Mouse (Mus musculus) heart, postnatal 14 days (tissue): Measurements from ENCODE around the gene Lpar3. TPM values are rescaled to one million over a fixed set of nuclear protein-coding genes. Genes with fewer than 3 reads are reported as not detected.

Experiments
- DNase-seq, 2 experiments: peaks; one replicate each; pipeline ENCODE4 v3.0.0; 2021 to 2022
- intact Hi-C: fragments of 180-260 bp; cut with DNase I; formaldehyde crosslinking; loops from one replicate; pipeline ENCODE4 v1.15.1; 2025
- long read RNA-seq, 2 experiments: library from polyadenylated mRNA; stranded (forward); transcript quantifications; one replicate each; pipeline ENCODE4 v2.0.0; 2021
- total RNA-seq, 2 experiments: library from RNA; stranded (reverse); gene quantifications; 2 replicates each; pipeline ENCODE4 v1.2.3; 2021

The Lpar3 gene
- 1 to 10 TPM; 1.0 to 1.1 TPM for total RNA-seq
- long read RNA-seq, experiment 1, partial matches to known transcripts = 1 of 4 reads
- long read RNA-seq, experiment 1, other reads (novel, unspliced or antisense) = 0 of 4 reads
- long read RNA-seq, experiment 2, partial matches to known transcripts = 0 of 3 reads
- long read RNA-seq, experiment 2, other reads (novel, unspliced or antisense) = 1 of 3 reads

DNA sequence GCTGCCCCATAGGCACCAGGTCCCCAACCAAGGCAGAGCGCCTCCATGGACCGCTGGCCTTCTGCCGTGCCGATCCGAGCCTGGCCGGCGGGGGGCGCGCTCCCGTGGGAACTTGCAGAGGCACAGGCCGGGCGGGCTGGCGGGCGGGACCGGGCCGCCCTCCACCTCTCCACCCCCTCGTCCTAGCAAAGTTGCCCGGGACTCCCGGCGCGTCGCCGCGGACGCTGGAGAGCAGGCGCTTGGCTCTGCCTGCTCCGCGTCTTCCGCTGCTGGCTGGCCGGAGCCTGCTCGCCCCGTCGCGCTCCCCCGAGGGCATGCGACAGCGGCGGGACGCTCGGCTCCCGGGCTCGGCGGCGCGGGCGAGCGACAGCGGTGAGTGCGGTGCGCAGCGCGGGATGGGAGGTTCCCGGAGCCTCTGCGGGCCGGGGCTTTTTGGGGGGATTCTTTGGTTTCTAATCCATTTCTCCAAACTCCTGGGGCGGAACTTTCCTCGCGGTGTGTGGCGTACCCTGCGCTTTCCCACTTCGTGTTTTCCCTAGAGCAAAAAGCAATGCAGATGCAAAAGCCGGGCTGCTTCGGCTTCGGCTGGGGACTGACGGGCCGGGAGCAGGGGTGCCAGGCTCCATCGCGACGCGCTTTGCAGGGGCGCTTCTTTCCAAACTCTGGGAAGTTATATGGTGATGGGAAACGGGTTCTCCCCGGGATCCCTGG, at the start of gene Lpar3:
Gene Lpar3, plus strand, starts transcription at position 188 of the 711 bp plus-strand sequence.
- peak; percentile 70 to 81 for DNase-seq

DNA sequence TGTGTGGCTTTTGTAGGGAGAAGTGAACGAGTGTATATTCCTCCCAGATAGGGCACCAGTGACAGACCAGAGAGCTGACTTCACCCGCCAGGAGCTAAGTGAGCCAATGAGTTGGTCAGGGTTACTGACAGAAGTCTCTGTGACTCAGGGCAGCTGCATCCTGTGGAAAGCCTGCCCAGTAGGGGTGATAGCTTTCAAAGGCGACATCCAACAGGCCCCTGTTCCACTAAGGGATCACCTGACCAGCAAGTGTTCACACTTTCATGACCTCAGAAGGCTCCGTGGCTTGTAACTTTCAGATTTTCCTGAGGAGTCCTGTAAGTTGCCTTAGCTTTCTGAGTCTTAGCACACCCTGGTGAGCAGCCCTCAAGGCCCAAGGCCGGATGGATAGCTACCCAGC, 47.7 kb upstream of the Lpar3 start:
- no peak for DNase-seq
- intact Hi-C loops = no loop called here

More for the DNA sequence above, at the start of gene Lpar3:
- intact Hi-C loops = no loop called here

DNA sequence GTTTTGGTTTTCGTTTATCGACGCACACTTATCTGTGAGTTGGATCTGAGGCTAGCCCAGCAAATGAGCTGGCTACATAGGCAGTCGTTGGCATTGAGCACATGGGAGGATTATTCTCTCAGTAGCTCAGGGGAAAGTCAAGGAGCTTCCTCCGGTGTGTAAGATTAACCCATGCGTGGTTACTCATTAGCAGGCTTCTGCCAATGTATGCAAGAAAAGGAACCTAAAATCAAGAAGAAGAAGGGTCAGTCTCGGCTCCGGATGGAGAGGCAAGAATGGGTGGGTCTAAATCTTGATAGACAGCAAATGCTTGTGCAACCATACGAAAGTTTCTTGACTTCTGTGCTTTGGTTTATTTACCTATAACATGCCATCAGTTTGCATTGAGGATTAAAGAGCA, 46.5 kb upstream of the Lpar3 start:
- intact Hi-C loops = no loop called here

DNA sequence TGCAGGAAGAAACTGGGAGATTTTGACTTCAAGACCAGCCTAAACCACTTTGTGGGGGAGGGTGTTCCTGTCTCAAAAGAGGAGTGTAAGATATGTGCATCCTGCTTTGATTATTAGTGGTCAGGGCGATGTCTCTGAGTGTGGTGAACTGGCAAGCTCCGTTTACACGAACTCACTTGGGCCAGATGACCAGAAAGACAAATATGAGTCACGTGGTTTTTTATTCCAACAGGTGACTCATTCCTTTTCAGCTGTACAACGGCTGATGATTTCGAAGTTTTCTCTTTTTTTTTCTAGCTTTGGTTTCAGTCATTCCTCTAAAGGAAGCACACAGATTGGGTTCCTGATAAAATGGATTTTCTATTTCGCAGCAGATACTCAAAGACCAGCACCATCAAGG, 43.5 kb upstream of the Lpar3 start:
- intact Hi-C loops = no loop called here
- DNase-seq = no peak

More for the DNA sequence above, 46.5 kb upstream of the Lpar3 start:
- DNase-seq = no peak

DNA sequence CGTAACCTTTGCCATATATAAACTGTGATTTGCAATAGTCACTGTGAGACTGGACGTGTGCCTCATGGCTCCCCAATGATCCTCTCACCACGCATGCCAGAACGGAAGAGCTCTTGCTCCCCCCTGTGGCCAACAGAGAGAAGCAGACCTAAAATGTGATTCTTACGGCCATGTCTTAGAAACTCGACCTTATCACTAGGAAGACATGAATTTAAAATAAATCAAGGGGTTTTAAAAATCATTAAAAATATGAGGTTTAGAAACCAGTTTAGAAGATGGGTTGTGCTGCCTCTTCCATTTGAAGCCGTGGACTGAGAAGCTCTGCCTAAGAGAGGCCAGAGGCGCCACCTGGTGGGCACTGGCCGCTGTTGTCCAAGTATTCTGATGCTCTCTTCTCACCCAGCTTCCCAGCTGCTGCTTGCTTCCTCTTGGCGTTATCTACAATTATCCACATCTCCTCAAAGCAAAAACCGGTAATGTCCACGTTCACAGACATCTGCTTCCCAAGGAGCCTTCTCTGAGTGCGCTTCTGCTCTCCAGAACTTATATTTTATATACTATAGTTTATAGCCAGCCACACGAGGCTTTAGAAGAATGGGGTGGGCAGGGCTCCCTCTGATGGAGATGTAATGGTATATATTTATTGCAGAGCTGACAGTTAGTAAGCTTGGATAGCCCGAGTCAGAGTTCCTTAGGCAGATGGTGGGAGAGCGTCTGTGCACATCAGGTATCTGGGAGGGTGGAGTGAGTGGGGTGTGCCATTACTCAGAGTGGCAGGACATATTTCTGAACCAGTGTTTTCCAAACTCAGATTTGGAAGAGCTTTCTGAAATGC, 42.8 kb upstream of the Lpar3 start:
- intact Hi-C loops = loop anchor here (1.0 to 2.0 kb wide), 2 partner anchors 120 to 235 kb away; no protein-coding TSS in a partner anchor
- peak; percentile 85 to 88 for DNase-seq

DNA sequence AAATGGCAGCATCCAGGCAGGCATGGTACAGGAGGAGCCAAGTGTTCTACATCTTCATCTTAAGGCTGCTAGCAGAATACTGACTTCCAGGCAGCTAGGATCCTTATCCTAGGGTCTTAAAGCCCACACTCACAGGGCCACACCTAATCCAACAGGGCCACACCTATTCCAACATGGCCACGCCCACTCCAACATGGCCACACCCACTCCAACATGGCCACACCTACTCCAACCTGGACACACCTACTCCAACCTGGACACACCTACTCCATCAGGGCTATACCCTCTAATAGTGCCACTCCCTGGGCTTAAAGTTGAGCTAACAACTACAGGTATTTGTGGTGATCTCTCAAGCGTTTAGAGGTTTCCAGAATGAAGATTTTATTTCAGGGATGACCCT, 40.4 kb upstream of the Lpar3 start:
- intact Hi-C loops = loop anchor here (10.0 kb wide), 1 partner anchor 734 kb away; no protein-coding TSS in a partner anchor

DNA sequence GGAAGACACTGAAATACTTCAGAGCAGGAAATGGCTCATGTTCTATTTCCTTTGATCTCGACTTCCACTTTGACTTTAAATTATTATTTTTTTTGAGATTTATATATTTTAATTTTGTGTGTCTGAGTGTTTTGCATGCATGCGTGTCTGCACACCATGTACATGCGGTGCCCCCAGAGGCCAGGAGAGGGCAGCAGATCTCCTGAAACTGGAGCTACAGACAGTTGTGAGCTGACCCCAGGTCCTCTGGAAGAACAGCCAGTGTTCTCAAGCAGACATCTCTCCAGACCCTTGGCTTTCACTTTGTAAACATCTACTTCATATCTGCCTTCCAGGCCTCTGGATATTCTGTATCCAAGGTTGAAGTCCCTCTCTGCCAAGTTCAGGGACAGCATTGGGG, 39.8 kb upstream of the Lpar3 start:
- peak; percentile 48 to 73 for DNase-seq
- intact Hi-C loops = loop anchor here (10.0 kb wide), 1 partner anchor 734 kb away; no protein-coding TSS in a partner anchor

More for the DNA sequence above, 40.4 kb upstream of the Lpar3 start:
- DNase-seq = no peak

DNA sequence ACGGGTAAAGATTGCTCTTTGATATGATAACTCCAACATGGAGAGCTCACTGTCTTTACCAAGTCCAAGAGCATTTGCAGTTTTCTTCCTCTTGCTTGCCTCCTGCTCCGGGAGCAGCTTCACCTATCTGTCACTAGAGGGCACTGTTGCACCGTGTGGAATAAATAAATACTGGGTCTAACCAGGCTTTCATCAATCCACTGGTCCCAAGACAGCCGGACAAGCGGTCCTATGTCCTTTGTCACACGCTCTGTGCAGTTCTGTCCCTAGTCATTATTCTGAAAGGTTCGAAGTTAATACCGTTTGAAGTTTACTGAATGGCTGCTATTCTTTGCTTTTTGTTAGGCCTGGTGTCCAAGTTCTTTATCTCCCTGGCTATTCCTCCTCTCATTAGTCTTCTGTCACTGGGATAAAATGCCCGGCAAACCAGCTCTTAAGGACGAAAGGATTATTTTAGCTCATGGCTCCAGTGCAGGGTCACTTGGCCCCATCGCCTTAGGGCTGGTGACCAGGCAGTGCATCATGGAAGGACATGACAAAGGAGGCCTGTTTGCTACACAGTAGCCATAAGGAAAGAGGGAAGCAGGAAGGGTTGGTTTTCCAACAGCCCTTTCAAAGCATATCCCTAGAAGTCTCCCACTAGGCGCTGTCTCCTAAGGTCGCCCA, 35.6 kb upstream of the Lpar3 start:
- DNase-seq = peak; percentile 48 to 73
- intact Hi-C loops = loop anchor here (5.0 to 10.0 kb wide), 4 partner anchors 142 to 762 kb away; no protein-coding TSS in a partner anchor

DNA sequence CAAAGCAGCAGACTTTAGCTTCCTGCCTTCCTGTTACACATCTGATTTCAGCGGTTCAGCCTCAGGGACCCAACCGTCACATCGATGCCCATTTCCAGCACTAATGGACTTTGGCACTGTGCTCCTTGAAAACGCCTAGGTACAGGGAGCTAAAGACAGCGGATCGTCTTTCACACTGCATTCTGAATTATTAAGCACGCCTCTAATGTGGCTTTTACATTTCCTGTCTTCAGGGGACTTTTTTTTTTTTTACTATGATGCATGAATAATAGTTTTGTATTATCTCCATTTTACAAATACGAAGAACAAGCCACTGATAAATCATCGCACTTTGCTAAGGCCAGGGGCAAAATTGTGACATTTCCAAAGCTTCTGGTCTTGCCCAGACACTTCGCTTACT, 34.7 kb upstream of the Lpar3 start:
- DNase-seq = no peak
- intact Hi-C loops = loop anchor here (5.0 to 10.0 kb wide), 4 partner anchors 141 to 761 kb away; no protein-coding TSS in a partner anchor

DNA sequence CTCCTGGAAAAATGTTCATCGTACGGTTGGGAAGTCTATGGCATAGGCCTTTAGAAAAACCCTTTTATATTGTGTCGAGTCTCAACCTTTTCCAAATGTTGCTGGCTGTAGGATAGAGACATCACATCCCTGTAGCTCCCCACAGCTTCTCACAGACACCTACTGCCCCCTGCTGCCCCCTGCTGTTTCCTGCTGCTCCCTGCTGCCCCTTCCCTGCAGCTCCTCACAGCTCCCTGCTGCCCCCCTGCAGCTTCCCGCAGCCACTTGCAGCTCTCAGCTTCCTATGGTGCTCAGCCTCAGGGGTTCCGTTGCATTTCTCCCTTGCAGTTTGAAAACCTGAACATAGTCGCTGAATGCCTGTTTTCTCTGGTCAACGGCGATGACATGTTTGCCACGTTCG, 30.8 kb upstream of the Lpar3 start:
- intact Hi-C loops = loop anchor here (5.0 to 10.0 kb wide), 4 partner anchors 137 to 757 kb away; no protein-coding TSS in a partner anchor
- DNase-seq = no peak

DNA sequence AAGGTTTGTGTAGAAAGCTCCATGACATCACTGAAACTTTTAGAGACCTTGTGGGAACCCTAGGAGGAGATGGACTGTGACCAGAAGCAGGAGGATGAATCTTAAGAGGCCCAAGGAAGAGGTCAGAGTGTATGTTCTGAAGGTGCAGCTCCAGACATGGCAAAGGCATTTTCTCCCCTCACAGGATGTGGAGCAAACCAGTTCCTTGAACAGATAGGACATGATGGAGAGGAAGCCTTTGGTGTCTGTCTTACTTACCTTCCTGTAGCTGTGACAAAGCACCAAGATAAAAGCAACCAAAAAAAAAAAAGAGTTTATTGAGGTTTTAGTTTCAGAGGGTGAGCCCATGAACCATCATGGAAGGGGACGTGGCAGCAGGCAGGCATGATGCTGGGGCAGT, 28.3 kb upstream of the Lpar3 start:
- no peak for DNase-seq
- intact Hi-C loops = no loop called here

DNA sequence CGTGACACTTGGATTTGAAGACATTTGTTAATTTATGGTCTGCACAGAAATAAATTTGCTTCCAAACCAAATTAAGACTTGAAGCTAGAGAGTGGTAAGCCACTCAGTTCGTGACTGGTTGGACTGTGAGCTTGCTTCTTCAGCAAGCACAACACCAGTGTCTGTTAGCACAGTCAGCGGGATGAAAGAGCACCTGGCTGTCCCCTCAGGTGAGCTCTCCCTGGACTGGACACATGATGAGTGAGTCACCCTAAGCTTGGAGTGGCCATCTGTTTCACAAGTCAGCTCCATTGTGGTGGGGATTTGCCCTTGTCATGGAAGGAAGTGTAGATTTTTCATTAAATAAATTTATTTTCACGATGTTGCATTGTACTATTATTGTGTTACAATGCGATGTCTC, 25.6 kb upstream of the Lpar3 start:
- intact Hi-C loops = no loop called here
- DNase-seq = no peak

DNA sequence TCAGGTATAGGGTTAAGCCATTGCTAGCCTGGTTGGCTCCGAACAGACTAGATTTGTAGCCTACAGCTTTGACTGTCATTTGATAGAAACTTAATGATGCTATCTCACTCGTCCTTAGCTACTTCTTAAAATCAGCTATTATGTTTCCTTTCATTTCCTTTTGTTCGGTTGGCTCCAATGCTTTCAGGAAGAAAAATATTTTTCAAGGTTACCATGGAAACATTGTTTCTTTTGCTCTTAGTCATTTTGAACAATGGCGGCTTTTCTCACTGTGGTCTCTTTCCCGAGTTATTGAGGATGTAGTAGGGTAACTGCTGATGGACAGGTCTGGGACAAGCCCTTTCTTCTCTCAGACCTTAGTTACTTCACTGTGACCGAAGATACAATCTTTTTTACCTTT, 24.5 kb upstream of the Lpar3 start:
- intact Hi-C loops = no loop called here
- DNase-seq = no peak

DNA sequence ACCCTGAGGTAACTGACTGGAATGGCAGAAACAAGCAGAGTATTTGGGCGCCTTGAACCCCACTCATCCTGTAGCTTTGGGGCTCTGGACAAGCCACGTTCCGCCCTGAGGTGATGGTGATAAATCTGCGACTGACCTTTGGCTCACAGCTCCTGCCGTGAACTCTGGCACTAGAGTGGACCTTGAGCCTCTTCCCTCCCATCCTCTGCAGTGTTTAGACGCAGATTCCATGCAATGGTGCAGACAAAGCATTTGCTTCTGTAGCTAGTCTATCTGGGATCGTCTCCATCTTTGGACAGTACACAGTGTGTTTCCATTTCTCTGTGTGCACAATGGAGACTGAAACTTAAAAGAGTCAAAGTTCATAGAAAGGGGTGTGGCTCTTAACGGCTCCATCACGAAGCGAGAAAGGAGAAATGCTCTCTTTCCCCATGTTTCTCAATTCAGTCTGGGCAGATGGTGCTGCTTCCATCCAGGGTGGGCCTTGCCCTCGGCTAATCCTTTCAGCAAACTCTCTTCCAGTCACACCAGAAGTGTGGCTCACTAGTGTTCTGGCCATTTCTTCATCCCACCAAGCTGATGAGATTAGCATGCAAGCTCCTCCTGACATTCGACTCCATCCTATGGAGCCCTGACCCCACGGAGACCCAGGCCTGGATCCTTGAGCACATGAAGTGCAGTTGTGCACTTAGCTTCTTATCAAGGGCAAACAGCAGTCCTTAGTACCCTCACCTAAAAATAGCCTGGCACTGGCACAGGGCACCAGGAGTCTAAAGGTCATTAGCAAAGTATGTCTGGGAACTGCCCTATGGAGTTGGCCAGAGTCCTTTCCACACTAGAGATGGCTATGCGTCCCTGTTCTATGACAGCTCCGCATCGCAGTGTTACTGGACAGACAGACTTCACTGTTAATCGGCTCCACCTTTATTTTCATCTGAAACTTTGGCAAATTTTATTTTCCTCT, 23.7 kb upstream of the Lpar3 start:
- intact Hi-C loops = no loop called here

DNA sequence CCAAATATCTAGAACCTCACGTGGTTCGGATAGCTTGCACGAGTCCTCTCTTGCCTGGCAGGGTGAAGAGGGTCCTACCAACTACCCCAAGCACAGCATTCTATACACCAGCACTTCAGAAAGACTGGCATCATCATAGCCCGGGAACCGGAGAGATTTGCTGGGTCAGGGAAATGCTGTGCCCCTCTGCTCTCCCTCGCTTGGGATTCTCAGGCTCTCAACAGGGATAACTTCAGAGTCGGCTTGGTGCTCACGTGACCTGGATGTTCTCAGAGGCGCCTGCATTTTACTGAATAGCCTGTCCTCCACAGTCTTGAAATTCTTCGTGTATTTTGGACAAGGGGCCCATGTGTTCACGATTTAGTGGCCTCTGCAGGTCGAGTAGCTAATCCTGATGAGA, 23.0 kb upstream of the Lpar3 start:
- DNase-seq = no peak
- intact Hi-C loops = no loop called here

More for the DNA sequence above, 23.7 kb upstream of the Lpar3 start:
- peak; percentile 13 to 27 for DNase-seq

DNA sequence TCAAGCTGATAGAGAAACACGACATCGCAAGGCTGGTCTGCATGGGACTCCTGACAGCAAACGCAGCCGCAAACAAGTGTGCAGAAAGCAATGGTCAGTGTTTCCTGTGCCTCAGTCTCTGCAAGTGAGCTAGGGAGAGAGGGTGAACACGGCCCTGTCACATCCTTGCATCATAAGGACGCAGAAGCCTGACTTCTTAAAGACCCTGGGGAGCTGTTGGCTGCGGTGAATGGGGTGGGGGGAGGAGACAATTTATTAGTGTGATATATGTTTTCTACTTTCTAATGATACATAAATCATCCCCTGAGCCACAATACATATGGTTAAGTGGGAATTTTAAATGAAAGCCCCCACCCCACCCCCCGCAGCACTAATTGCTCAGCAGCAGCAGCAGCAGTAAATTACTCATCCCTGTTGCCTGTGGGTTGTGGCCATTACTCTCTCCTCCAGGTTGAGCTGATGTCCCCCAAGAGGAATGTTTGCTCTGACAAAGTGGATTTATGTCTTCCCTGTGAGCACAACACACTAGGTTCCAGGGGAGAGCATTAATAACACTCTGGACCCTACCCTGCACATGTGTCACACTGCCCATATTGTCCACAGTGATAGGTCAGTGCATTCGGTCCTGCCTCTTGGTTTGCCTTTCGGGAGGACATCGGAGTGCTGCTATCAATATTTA, 21.8 kb upstream of the Lpar3 start:
- intact Hi-C loops = no loop called here
- DNase-seq = no peak

DNA sequence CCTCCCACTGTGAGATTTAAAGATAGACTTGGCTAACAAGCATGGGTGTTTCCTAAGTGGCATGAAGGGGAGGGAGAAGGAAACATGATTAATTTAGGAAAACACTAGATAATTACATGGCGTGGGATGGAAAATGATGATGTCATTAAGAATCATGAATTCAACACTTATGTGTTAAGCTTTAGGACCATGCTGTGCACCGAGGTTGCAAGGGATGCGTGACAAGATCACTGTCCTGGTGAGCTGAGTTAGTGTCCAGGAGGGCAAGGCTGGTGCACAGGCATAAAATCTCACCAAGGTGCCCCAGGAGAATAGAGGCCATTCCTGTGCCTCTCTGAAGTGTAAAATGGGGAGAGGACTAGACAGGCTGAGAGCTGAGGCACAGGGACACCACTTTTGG, 21.3 kb upstream of the Lpar3 start:
- intact Hi-C loops = no loop called here
- no peak for DNase-seq

DNA sequence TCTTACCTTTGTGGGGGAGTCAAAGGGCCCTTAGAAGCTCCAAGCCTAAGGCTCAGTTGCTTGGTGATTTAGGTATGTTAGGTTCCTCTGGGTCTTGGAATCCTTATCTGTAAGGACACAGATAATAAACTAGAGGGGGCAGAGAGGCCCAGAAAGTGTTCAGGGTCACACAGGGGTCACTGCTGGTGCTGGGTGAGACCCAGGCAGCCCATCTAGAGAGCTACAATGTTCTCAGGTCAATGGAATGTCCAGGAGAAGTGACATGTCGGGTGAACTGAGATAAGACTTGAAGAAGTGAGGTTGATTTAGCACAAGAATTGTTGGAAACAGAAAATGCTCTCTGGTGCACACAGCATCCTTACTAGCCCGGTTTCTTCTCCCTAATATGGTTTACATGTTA, 16.4 kb upstream of the Lpar3 start:
- no peak for DNase-seq
- intact Hi-C loops = no loop called here

DNA sequence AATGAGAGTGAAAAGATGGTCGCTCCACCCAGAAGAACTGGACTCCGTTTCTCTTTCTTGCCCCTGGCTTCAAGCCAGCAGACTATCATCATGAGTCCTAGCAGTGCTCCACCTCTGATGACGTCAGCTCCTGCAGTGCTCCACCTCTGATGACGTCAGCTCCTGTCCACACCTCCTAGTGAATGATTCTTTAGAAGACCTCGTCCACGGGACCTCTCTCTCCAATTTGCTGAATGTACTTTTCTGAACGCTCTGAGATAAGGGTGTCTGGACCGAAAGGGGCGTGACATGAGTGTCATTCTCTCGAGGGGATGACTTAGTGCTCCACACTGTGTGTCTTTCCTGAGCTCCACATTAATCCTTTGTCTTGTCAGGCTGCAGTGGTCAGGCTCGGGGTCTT, 15.5 kb upstream of the Lpar3 start:
- intact Hi-C loops = no loop called here
- DNase-seq = no peak
